Mouse (Mus musculus): Measurements from ENCODE around the gene Rhoh. TPM values are rescaled to one million over a fixed set of nuclear protein-coding genes. Genes with fewer than 3 reads are reported as not detected.

The Rhoh gene
- polyA plus RNA-seq, 1 experiment = 0.63 TPM

DNA sequence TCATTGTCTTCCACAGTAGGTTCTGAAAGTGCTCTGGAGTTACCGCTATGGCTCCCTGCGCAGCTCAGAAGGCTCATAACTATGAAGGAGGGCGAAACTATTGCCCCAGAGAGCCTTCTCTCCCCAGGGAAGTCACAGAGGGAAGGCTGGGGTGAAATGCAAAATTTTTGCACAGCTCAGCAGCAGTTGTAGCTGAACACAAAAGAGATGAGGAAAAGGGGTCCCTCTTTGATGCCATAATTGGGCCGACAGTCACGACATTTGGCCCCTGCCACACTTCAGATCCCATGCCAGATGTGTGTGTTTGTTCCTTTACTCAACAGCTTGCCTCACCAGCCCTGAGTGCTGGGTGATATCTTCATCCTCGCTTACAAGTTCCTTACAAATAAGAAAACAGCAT, 65.7 kb downstream of the Rhoh start:
- Histone ChIP-seq H3K36me3 (ENCODE audit: control insufficient read depth, insufficient read depth, low read length) (no peaks in the 10 kb centered on the region), H3K27ac (ENCODE audit: control insufficient read depth, insufficient read depth, low read depth, low read length) (no peak overlapping the region), H3K27me3 (ENCODE audit: control insufficient read depth, insufficient read depth, low read length) (no peaks in the 10 kb centered on the region), H3K4me1 (ENCODE audit: control insufficient read depth, insufficient read depth, low read length) (no peaks in the 10 kb centered on the region), H3K4me3 (ENCODE audit: control insufficient read depth, low read depth, low read length) (no peak overlapping the region)
- TF ChIP-seq CTCF (IDR thresholded peaks at IDR 0.05; ENCODE audit: control insufficient read depth, insufficient read depth, insufficient replicate concordance, low read depth, low read length) (no peak), POLR2A (IDR thresholded peaks at IDR 0.05; ENCODE audit: control insufficient read depth, low read depth, low read length) (no peak)

DNA sequence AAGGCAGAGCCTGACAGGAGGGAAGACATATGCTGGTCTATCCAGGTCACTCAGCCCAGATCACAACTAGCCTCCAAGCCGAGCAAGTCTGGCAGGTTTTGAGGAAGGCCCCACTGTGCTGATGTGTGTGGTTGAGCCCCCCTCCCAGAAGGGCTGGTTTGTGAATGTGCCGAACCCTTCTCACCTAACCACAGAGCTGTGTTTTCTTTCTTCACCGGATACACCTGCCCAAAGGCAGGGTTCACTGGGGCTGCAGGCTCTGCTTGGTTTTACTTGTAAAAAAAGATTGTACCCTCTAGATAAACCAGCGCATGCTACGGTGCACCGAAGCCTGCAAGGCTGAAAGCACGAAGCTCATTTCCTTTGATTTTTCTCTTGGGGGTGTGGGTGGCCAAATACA, 68.1 kb downstream of the Rhoh start:
- H3K4me1 ChIP-seq (ENCODE audit: control insufficient read depth, insufficient read depth, low read length) = no peaks in the 10 kb centered on the region
- no peak overlapping the region for H3K4me3 ChIP-seq (ENCODE audit: control insufficient read depth, low read depth, low read length)
- H3K27ac ChIP-seq (ENCODE audit: control insufficient read depth, insufficient read depth, low read depth, low read length) = no peak overlapping the region
- no peaks in the 10 kb centered on the region for H3K27me3 ChIP-seq (ENCODE audit: control insufficient read depth, insufficient read depth, low read length)
- TF ChIP-seq CTCF (IDR thresholded peaks at IDR 0.05; ENCODE audit: control insufficient read depth, insufficient read depth, insufficient replicate concordance, low read depth, low read length) (no peak), POLR2A (IDR thresholded peaks at IDR 0.05; ENCODE audit: control insufficient read depth, low read depth, low read length) (no peak)
- H3K36me3 ChIP-seq (ENCODE audit: control insufficient read depth, insufficient read depth, low read length) = no peaks in the 10 kb centered on the region

DNA sequence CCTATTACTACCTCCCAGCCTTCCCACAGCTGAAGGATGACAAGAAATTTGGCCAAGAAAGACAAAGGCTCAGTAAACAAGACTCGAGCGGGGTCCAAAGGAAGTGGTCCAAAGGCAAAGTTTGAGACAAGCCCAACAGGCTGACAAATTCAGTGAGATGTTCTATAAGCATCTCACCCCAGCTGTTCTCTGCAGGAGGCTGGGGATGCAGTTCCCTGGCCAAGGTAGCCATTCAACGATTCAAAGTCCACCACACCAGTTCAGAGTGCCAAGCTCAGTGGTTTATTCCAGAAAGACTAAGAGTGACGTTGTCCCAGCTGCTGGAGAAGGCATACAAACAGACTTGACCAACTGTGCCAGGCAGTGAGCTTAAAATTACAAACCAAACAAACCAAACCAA, 69.2 kb downstream of the Rhoh start:
- H3K27me3 ChIP-seq (ENCODE audit: control insufficient read depth, insufficient read depth, low read length) = no peaks in the 10 kb centered on the region
- TF ChIP-seq POLR2A (IDR thresholded peaks at IDR 0.05; ENCODE audit: control insufficient read depth, low read depth, low read length) (no peak), CTCF (IDR thresholded peaks at IDR 0.05; ENCODE audit: control insufficient read depth, insufficient read depth, insufficient replicate concordance, low read depth, low read length) (no peak)
- H3K36me3 ChIP-seq (ENCODE audit: control insufficient read depth, insufficient read depth, low read length) = no peaks in the 10 kb centered on the region
- H3K4me1 ChIP-seq (ENCODE audit: control insufficient read depth, insufficient read depth, low read length) = no peaks in the 10 kb centered on the region
- no peak overlapping the region for H3K27ac ChIP-seq (ENCODE audit: control insufficient read depth, insufficient read depth, low read depth, low read length)
- H3K4me3 ChIP-seq (ENCODE audit: control insufficient read depth, low read depth, low read length) = no peak overlapping the region

DNA sequence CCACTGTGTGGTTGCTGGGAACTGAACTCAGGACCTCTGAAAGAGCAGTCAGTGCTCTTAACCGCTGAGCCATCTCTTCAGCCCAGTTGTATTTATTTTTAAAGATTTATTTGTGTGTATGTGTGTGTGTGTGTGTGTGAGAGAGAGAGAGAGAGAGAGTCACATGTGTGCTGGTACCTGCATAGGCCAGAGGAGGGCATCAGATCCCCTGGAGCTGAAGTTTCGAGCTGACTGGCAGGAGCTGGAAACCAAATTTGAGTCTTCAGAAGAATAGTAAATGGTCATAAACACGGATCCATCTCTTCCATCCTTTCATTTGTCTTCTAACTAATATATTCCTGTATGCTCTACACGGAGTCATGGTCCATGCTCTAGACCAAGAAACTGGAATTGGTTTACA, 72.2 kb downstream of the Rhoh start:
- no peaks in the 10 kb centered on the region for H3K4me1 ChIP-seq (ENCODE audit: control insufficient read depth, insufficient read depth, low read length)
- H3K27me3 ChIP-seq (ENCODE audit: control insufficient read depth, insufficient read depth, low read length) = no peaks in the 10 kb centered on the region
- TF ChIP-seq CTCF (IDR thresholded peaks at IDR 0.05; ENCODE audit: control insufficient read depth, insufficient read depth, insufficient replicate concordance, low read depth, low read length) (no peak), POLR2A (IDR thresholded peaks at IDR 0.05; ENCODE audit: control insufficient read depth, low read depth, low read length) (no peak)
- no peak overlapping the region for H3K27ac ChIP-seq (ENCODE audit: control insufficient read depth, insufficient read depth, low read depth, low read length)
- H3K36me3 ChIP-seq (ENCODE audit: control insufficient read depth, insufficient read depth, low read length) = no peaks in the 10 kb centered on the region
- H3K4me3 ChIP-seq (ENCODE audit: control insufficient read depth, low read depth, low read length) = no peak overlapping the region

DNA sequence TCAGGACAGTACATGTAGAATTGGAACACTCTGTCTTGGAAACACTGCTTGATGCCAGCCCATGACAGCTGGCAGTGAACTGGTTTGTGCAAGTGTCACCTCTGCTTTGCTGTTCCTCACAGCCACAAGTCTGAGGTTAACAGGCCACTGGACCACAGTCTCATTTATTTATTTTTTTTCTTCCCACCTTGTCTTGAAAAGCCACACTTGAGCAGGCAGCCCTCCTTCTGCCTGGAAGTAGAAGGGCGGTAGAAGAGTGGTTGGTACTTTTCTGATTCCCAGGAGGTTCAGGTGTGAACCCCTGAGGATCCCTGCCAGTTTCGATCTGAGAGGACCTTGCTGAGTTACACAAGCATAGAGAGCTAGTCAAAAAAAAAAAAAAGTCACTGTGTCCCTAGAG, 72.8 kb downstream of the Rhoh start:
- TF ChIP-seq CTCF (IDR thresholded peaks at IDR 0.05; ENCODE audit: control insufficient read depth, insufficient read depth, insufficient replicate concordance, low read depth, low read length) = no peak
- TF ChIP-seq POLR2A (IDR thresholded peaks at IDR 0.05; ENCODE audit: control insufficient read depth, low read depth, low read length) = no peak
- Histone ChIP-seq H3K4me1 (ENCODE audit: control insufficient read depth, insufficient read depth, low read length) (no peaks in the 10 kb centered on the region; the same call in 1 of the 2 replicates), H3K27ac (ENCODE audit: control insufficient read depth, insufficient read depth, low read depth, low read length) (no peak overlapping the region), H3K27me3 (ENCODE audit: control insufficient read depth, insufficient read depth, low read length) (no peaks in the 10 kb centered on the region), H3K4me3 (ENCODE audit: control insufficient read depth, low read depth, low read length) (no peak overlapping the region), H3K36me3 (ENCODE audit: control insufficient read depth, insufficient read depth, low read length) (no peaks in the 10 kb centered on the region)

DNA sequence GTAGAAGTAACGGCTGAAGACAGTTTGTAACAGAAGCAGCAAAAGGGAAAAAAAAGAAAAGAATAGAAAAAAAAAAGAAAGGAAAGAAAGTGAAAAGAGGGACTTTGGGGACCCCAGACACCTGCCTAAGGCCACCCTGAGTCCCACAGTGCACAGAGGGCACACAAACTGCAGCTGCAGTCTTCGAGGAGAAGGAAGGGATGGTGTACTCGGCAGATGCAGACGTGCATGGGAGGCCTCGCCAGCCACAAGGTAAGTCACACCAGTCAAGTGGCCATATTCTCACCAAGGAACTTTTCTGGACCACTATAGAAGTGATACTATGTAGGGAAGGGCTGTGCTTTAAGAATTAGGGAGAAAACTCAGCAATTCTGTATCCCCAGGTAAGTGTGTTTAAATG, 73.8 kb downstream of the Rhoh start, which contains the start of gene Chrna9:
TSS of gene Chrna9 (plus strand) at position 139 of the 400 bp plus-strand sequence.
- no peak within 1 kb of the TSS for H3K27ac ChIP-seq (ENCODE audit: control insufficient read depth, insufficient read depth, low read depth, low read length)
- no peak for TF ChIP-seq CTCF (IDR thresholded peaks at IDR 0.05; ENCODE audit: control insufficient read depth, insufficient read depth, insufficient replicate concordance, low read depth, low read length)
- TF ChIP-seq POLR2A (IDR thresholded peaks at IDR 0.05; ENCODE audit: control insufficient read depth, low read depth, low read length) = no peak
- no peaks in the 10 kb centered on the region; the same call in 1 of the 2 replicates for H3K4me1 ChIP-seq (ENCODE audit: control insufficient read depth, insufficient read depth, low read length)
- no peaks in the 10 kb centered on the region for H3K27me3 ChIP-seq (ENCODE audit: control insufficient read depth, insufficient read depth, low read length)
- no peak within 1 kb of the TSS for H3K4me3 ChIP-seq (ENCODE audit: control insufficient read depth, low read depth, low read length)
- no peaks in the 10 kb centered on the region for H3K36me3 ChIP-seq (ENCODE audit: control insufficient read depth, insufficient read depth, low read length)

DNA sequence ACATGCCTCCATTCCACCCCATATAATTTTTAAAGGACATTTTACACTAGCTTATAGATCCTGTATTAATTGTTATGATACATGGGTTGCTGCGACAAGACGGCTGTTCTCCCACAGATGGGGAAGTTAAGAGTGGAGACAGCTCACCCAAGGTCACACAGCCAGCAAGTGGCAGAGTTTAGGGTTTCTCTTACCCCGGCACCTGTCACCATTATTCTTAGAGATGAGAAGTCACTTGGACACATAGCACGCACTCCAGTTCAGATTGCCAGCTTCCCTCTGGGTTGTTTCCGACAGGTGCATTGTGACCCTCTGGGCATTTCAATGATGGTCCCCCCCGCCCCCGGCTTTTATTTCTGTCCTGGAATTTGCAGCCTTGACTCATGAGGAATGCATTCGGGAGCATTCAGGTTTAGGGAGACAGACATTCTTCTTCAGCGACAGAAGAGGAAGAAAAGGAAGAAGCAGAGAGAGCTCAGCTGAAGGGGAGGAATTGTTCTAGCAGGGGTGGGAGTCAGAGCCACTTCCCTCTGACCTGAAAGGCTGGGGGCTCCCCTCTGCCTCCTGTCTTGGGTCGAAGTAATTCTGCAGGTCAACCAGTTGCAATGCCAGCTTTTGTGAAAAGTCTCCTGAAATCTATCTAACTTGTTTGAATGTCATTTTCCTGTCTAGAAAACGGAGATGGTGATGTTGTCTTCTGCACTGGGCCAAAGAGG, 76.2 kb downstream of the Rhoh start:
- Histone ChIP-seq H3K27me3 (ENCODE audit: control insufficient read depth, insufficient read depth, low read length) (no peaks in the 10 kb centered on the region), H3K4me3 (ENCODE audit: control insufficient read depth, low read depth, low read length) (no peak overlapping the region), H3K36me3 (ENCODE audit: control insufficient read depth, insufficient read depth, low read length) (no peaks in the 10 kb centered on the region), H3K4me1 (ENCODE audit: control insufficient read depth, insufficient read depth, low read length) (no peaks in the 10 kb centered on the region; the same call in none of the 2 replicates), H3K27ac (ENCODE audit: control insufficient read depth, insufficient read depth, low read depth, low read length) (no peak overlapping the region)
- TF ChIP-seq POLR2A (IDR thresholded peaks at IDR 0.05; ENCODE audit: control insufficient read depth, low read depth, low read length) (no peak), CTCF (IDR thresholded peaks at IDR 0.05; ENCODE audit: control insufficient read depth, insufficient read depth, insufficient replicate concordance, low read depth, low read length) (no peak)
